Mouse (Mus musculus) lung, adult 2 months (tissue): ENCODE measurements at regions not wholly inside any gene's neighbourhood (a gene's known extent, or its start where the extent isn't known, plus 50 kb on each side); places are given as distances from the start of the nearest gene placed in this dataset.
"Not testable (repeated sequence)": the region's sequence is repeated elsewhere in the genome, so short reads cannot be mapped to it uniquely, and the experiment has no call there.

Experiments
- DNase-seq: peaks from one replicate; pipeline ENCODE4 v3.0.0; 2022
- H3K4me1 ChIP-seq: fragments of 200-500 bp; 2 replicates; pipeline ENCODE4 v1.6.1; 2011; ENCODE audit warnings: low read length; ENCODE audit not compliant: control insufficient read depth, insufficient read depth
- H3K4me3 ChIP-seq: fragments of 200-500 bp; replicated peaks from 2 replicates; pipeline ENCODE3; 2011; ENCODE audit warnings: low read depth, mild to moderate bottlenecking, control low read depth, low read length; ENCODE audit errors: extremely low read depth
- CTCF ChIP-seq: fragments of 200-500 bp; IDR thresholded peaks from 2 replicates; pipeline ENCODE4 v1.5.1; 2011; ENCODE audit warnings: mild to moderate bottlenecking, low read length, control low read depth; ENCODE audit not compliant: insufficient read depth
- POLR2A ChIP-seq: fragments of 200-500 bp; IDR thresholded peaks from 2 replicates; pipeline ENCODE4 v1.6.1; 2011; ENCODE audit warnings: low read depth, mild to moderate bottlenecking, control low read depth, low read length, borderline replicate concordance; ENCODE audit errors: extremely low read depth
- WGBS: fragments of 180-500 bp; shearing (Covaris S2); methylation state at CpG from one replicate; pipeline ENCODE4 v1.1.7; 2018; 5-methylcytosine and 5-hydroxymethylcytosine counted together

DNA sequence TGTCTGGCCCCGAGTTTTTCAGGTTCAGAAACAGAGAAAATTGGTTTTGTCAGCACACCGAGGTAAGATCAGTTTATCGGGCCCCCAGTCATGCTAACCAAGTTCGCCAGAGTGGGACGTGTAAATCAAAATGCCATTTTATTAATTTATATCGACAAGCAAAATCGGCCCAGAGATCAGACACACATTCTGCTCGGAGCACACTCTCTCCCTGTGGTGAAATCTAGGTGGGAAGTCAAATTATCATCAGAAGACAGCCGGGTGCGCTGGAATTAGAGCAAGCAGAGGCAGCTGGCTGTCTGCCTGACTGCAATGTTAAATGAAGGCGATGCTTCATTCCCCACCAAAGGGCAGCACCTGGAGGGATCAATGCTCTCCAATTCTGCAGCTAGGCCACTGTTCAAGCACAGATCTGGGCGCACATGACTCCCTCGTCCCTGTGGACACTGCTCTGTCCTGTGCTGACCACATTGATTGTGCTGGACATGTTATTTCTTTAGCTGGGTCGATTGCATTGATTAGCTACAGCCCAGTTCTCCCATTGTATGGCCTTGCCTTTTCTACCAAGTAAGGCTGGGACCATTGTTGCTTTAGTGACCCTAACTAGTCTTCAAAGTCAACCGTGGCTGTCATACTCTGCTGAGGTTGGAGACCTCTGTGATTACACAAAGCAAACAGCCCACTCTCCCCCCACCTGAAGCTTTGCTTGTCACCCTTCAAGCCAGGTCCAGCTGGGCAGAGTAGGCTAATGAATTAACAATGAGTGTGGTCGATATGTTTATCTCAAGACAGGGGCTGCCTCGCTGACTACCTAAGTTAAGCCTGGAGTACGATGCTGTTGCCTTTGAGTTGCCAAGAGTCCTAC lies 677.0 kb upstream of the Gm19410 start:
- WGBS = 82% methylated on average over 18 of the region's 18 CpGs
- no peak for DNase-seq
- no peaks in the 10 kb centered on the region for H3K4me1 ChIP-seq
- no peak overlapping the region for H3K4me3 ChIP-seq
- no peak for TF ChIP-seq POLR2A
- TF ChIP-seq CTCF = no peak

DNA sequence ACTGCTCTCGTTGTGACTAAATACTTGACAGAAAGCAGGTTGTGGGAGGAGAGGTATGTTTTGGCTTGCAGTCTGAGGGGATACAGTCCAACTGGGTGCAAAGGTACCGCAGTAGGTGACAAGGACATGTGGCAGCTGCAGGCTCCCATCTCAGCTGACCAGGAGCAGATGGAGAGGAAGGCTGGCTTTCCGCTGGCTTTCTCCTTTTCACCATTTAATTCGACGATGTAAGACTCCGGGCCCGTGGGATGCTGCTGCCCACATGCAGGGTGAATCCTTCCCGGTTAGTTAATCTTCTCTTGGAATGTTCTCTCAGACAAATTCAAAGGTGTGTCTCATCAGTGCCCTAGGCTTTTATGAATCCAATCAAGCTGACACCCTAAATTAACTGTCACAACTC lies 676.1 kb upstream of the Gm19410 start:
- H3K4me3 ChIP-seq = no peak overlapping the region
- 89% methylated on average over 8 of the region's 8 CpGs for WGBS
- no peak for TF ChIP-seq POLR2A
- no peaks in the 10 kb centered on the region for H3K4me1 ChIP-seq
- DNase-seq = no peak

DNA sequence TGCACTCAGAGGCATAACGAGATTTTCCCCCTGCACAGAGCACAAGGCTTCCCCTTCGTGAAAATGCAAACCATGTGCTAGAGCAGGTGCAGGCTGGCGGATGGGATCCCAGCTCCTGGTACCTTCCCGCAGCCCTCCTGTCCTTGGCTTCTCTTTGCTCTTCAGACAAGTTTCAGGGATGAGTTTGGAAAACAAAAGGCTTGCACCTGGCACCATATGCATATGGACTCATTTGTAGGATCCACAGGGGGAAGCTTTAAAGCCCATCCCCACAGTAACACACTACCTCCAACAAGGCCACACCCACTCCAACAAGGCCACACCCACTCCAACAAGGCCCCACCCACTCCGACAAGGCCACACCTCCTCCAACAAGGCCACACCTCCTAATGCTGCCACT lies 663.9 kb upstream of the Gm19410 start:
- no peak overlapping the region for H3K4me3 ChIP-seq
- TF ChIP-seq CTCF (no peak), POLR2A (no peak)
- no peaks in the 10 kb centered on the region for H3K4me1 ChIP-seq
- 74% methylated on average over 5 of the region's 5 CpGs for WGBS
- DNase-seq = no peak

DNA sequence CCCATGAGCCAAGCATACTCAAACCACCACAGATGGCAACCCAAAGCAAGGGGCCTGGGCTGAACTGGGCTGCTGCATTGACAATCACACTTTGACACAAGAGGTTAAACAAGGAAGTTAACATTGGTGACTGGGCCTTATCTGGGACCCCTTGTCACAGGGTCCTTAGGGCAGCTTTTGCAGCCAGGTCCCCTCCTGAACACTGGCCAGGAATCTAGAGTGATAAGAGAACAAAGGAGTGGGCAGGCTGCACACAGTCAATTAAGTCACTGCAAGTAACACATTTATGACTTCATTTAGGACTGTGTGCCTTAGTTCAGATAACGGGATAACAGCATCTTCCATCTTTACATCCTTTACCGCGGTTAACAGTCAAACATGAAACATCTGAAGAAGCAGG lies 663.5 kb upstream of the Gm19410 start:
- 74% methylated on average over 3 of the region's 3 CpGs for WGBS
- H3K4me1 ChIP-seq, H3K4me3 ChIP-seq, DNase-seq: not testable (repeated sequence)

DNA sequence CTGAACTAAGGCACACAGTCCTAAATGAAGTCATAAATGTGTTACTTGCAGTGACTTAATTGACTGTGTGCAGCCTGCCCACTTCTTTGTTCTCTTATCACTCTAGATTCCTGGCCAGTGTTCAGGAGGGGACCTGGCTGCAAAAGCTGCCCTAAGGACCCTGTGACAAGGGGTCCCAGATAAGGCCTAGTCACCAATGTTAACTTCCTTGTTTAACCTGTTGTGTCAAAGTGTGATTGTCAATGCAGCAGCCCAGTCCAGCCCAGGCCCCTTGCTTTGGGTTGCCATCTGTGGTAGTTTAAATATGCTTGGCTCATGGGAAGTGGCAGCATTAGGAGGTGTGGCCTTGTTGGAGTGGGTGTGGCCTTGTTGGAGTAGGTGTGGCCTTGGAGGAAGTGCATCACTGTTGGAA lies 661.1 kb upstream of the Gm19410 start:
- H3K4me3 ChIP-seq, H3K4me1 ChIP-seq, DNase-seq: not testable (repeated sequence)

DNA sequence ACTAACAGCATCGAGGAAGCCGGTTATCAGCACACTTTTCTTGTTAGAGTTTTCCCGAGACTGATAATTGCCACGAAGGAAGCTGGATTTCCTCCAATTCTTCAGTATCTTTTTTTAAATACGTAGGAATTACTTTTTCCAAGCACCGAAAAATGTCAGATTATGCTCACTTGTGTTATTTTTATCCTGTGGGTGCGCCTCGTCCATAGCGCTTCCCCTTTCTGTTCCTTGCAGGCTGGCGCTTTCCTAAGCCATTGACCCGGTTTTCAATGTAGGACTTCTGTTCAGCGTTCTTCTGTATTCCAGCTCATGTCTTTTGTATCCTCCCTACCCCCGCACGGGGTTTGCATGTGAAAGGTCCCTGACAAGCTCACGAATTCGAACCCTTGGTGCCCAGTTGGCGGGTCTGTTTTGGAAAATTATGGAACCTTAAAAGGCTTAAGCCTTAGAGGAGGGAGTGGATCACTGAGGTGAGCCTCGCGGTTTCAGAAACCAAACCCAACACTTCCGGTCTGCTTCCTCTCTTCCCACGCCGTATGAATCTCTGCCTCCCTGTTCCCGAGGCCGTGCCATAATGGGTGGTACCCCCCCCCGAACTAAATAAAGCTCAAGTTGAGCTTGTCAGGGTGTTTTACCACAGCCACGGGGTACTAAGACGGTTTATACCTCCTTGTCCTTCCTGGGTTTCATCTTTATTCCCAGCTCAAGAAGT lies 655.9 kb upstream of the Gm19410 start:
- 62% methylated on average over 27 of the region's 27 CpGs for WGBS
- Histone ChIP-seq H3K4me3 (no peak overlapping the region), H3K4me1 (no peaks in the 10 kb centered on the region)
- DNase-seq = no peak
- TF ChIP-seq CTCF = no peak
- no peak for TF ChIP-seq POLR2A

DNA sequence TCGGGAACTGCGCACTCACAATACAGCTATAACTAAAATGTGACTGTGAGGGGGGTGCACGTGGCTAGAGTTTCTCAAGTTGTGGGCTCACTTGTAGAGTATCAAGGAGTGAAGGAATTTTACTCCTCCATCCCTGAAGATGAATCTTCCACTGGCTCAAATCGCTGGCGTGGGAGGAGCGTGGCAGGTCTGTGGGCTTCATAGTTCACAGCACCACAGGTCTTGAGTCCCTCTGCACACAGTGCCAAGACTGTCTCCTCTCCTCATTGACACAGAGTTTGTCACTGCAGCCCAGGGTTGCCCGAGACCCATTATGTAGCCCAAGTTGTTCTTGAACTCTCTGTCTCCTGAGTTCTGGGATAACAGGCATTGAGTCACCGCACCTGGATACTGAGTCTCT lies 655.3 kb upstream of the Gm19410 start:
- WGBS = 90% methylated on average over 8 of the region's 8 CpGs
- TF ChIP-seq CTCF (no peak), POLR2A (no peak)
- no peaks in the 10 kb centered on the region for H3K4me1 ChIP-seq
- no peak overlapping the region for H3K4me3 ChIP-seq
- no peak for DNase-seq

DNA sequence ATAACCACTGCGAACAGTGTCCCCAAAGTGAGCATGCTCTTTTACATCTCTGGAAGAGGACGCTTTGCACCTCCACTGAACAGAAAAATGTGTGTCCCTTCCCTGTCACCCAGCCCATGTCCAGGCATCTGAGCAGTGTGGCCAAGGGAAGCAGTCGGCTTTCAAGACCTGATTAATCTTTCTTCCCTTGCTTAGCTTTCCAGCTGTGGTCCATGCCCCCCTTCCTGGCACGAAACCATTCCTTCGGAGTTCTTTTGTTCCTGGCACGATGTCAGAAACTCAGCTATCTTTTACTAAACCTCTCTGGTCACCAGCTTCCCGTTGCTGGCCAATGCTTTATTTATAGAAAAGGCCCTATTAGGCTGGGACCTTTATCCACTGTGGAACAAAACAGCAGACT lies 654.5 kb upstream of the Gm19410 start:
- Histone ChIP-seq H3K4me3 (no peak overlapping the region), H3K4me1 (no peaks in the 10 kb centered on the region)
- WGBS = 45% methylated on average over 7 of the region's 7 CpGs
- no peak for DNase-seq
- no peak for TF ChIP-seq POLR2A
- TF ChIP-seq CTCF = no peak

DNA sequence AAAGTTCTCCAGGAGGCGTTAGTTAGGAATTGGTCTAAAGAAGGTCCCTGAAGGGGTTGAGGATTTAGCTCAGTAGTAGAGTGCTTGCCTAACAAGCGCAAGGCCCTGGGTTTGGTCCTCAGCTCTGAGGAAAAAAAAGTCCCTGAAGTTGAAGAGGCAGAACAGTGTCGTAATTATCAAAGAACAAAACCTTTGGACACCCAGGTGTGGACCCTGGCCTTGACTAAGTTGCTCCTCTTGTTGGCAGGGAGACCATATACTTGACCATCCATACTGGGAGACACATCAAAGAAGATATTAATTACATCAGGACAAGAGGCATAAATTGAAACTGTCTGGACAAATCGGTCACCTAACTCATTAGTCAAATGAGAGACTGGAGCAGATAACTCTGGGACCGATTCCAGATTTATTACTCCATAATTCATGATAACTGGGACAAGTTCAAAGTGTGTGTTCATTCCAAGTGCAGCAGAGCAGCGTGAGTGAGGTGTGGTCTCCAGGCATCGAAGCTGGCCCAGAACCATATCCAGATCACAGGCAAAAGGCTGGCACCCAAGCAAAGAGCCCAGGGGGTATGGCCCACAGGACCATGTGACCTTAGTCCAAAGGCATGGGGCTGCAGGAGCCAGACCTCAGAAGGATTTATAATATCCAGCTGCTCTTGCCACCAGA lies 652.9 kb upstream of the Gm19410 start:
- DNase-seq = no peak
- no peak for TF ChIP-seq CTCF
- TF ChIP-seq POLR2A = no peak
- Histone ChIP-seq H3K4me1 (no peaks in the 10 kb centered on the region; the same call in 1 of the 2 replicates), H3K4me3 (no peak overlapping the region)
- WGBS = 66% methylated on average over 7 of the region's 7 CpGs

DNA sequence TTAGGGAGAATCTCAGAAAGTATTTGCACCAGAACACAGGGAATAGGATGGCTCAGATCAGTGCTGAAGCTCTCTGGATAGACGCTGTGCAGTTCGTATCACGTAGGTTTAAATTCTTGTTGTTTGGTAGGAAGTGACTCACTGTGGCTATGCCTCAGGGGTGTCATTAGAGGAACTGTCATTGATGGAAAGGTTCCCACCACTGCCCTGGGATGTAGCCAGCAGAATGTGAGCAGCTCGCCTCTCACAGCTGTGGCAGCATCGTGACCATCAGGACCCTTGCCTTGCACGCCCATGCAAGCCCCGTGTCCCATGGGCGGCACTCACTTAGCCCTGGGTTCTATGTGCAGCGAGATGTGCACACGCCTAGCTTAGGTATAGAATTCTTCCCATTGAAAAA lies 651.6 kb upstream of the Gm19410 start:
- no peak for DNase-seq
- TF ChIP-seq POLR2A (no peak), CTCF (no peak)
- Histone ChIP-seq H3K4me3 (no peak overlapping the region), H3K4me1 (no peaks in the 10 kb centered on the region; the same call in 1 of the 2 replicates)
- WGBS = 55% methylated on average over 10 of the region's 10 CpGs
